Mouse (Mus musculus) intestine, postnatal 0 days (tissue): ENCODE data around the gene Phldb1. TPM values are rescaled to one million over a fixed set of nuclear protein-coding genes. Genes with fewer than 3 reads are reported as not detected.

ENCODE experiments used
- ATAC-seq: fragments of 200-750 bp; cut with Nextera tagmentation; 2 replicates; pipeline ENCODE4 v1.8.0; 2017; ENCODE audit warnings: mild to moderate bottlenecking, moderate TSS enrichment, moderate library complexity
- H3K27ac ChIP-seq: fragments of 300-500 bp; sonication (generic); 2 replicates; pipeline ENCODE4 v1.5.1; 2014; ENCODE audit warnings: mild to moderate bottlenecking, low read depth, low read length, moderate library complexity
- H3K27me3 ChIP-seq: fragments of 300-500 bp; sonication (generic); replicated peaks from 2 replicates; pipeline ENCODE4 v1.6.1; 2014; ENCODE audit warnings: low read length, mixed read lengths; ENCODE audit not compliant: control insufficient read depth, insufficient read depth
- H3K36me3 ChIP-seq: fragments of 300-500 bp; sonication (generic); 2 replicates; pipeline ENCODE4 v1.6.1; 2014; ENCODE audit warnings: mild to moderate bottlenecking, moderate library complexity; ENCODE audit not compliant: control insufficient read depth, insufficient read depth
- H3K4me1 ChIP-seq: fragments of 300-500 bp; sonication (generic); replicated peaks from 2 replicates; pipeline ENCODE4 v1.6.1; 2014; ENCODE audit warnings: antibody characterized with exemption, low read length, mixed read lengths; ENCODE audit not compliant: control insufficient read depth, insufficient read depth
- H3K4me2 ChIP-seq: fragments of 300-500 bp; sonication (generic); replicated peaks from 2 replicates; pipeline ENCODE4 v1.6.1; 2014; ENCODE audit warnings: low read depth, mild to moderate bottlenecking, moderate library complexity
- H3K4me3 ChIP-seq: fragments of 300-500 bp; sonication (generic); 2 replicates; pipeline ENCODE4 v1.5.1; 2014; ENCODE audit warnings: low read depth, low read length
- H3K9ac ChIP-seq: fragments of 300-500 bp; sonication (generic); 2 replicates; pipeline ENCODE4 v1.6.1; 2014; ENCODE audit warnings: mild to moderate bottlenecking, low read depth, low read length
- H3K9me3 ChIP-seq: fragments of 300-500 bp; sonication (generic); 2 replicates; pipeline ENCODE4 v1.6.1; 2016; ENCODE audit warnings: mixed run types; ENCODE audit not compliant: control insufficient read depth
- CTCF ChIP-seq: sonication (generic); IDR thresholded peaks from 2 replicates; pipeline ENCODE4 v1.5.1; 2016; ENCODE audit warnings: low read depth, mild to moderate bottlenecking, control low read depth, antibody characterized with exemption, moderate library complexity
- WGBS: fragments of 180-500 bp; shearing (Covaris S2); extraction: QIAGEN DNeasy Blood & Tissue Kit; methylation state at CpG from one replicate; pipeline ENCODE4 v1.1.7; 2014; 5-methylcytosine and 5-hydroxymethylcytosine counted together
- polyA plus RNA-seq: library from polyadenylated mRNA; unstranded; fragments of >200 nt; fragmentation: Nextera tagmentation; extraction: Ambion mirVana; gene quantifications from 2 replicates; pipeline ENCODE4 v1.2.1, GENCODE M21; 2015

Gene Phldb1
- polyA plus RNA-seq, 1 experiment from 2014 or later: 6.2 TPM

DNA sequence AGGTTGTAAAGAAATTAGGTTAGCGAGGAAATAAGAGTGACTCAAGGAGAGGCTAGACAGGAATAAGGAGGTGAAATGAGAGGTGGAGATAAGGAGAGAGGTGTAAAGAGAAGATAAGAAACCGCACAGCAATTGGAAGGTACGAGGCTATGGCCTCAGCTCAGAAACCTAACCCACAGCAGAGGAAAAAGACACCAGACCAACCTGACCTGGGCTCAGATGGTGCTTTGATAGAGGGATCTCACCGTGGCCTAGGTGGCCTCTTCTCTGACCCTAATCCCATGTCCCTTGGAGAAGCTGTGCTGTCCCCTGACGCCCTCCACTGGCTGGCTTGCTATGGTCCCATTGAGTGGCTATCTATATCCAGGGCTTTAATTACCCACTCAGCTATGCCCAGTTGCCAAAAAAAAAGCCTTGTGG, 2.9 kb downstream of the Phldb1 start:
- H3K9me3 ChIP-seq: no peaks in the 10 kb centered on the region
- no peak for ATAC-seq
- peak; percentile 15; the same call in 1 of the 2 replicates for TF ChIP-seq CTCF
- peaks cover 26% of the 10 kb centered on the region for H3K27me3 ChIP-seq
- H3K4me1 ChIP-seq: 0 out of 2 replicates have a peak, but pooled peaks cover 5% of the 10 kb centered on the region
- H3K4me3 ChIP-seq: no peak overlapping the region
- H3K36me3 ChIP-seq: no peaks in the 10 kb centered on the region
- H3K9ac ChIP-seq: no peak overlapping the region
- no peak overlapping the region for H3K27ac ChIP-seq
- 42% methylated on average over 5 of the region's 5 CpGs for WGBS
- no peak overlapping the region for H3K4me2 ChIP-seq

DNA sequence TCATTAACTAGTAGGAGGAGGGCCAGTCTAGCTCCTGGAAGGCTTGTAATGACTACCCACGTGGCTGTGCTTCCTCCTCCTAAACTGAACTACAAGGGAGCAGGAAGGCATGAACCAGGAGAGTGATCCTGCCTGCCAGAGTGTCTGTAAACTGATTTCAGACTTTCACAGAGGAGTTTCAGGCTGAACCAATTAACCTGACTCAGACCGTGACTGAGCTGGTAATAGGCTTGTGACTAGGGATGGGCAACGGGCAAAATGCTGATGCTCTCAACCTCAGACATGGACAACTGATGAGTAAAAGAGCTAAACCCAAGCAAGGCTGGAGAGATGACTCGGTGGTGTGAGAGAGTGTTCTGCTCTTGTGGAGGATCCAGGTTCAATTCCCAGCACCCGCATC, 7.6 kb downstream of the Phldb1 start:
- H3K27ac ChIP-seq: no peak overlapping the region
- no peak for TF ChIP-seq CTCF
- no peak overlapping the region for H3K9ac ChIP-seq
- H3K9me3 ChIP-seq: no peaks in the 10 kb centered on the region
- H3K4me3 ChIP-seq: no peak overlapping the region
- H3K4me2 ChIP-seq: no peak overlapping the region
- peaks cover 14% of the 10 kb centered on the region; the same call in 1 of the 2 replicates for H3K27me3 ChIP-seq
- H3K36me3 ChIP-seq: peaks cover 5% of the 10 kb centered on the region; the same call in 1 of the 2 replicates
- WGBS: 79% methylated on average over 5 of the region's 5 CpGs
- no peak for ATAC-seq
- H3K4me1 ChIP-seq: no peaks in the 10 kb centered on the region

DNA sequence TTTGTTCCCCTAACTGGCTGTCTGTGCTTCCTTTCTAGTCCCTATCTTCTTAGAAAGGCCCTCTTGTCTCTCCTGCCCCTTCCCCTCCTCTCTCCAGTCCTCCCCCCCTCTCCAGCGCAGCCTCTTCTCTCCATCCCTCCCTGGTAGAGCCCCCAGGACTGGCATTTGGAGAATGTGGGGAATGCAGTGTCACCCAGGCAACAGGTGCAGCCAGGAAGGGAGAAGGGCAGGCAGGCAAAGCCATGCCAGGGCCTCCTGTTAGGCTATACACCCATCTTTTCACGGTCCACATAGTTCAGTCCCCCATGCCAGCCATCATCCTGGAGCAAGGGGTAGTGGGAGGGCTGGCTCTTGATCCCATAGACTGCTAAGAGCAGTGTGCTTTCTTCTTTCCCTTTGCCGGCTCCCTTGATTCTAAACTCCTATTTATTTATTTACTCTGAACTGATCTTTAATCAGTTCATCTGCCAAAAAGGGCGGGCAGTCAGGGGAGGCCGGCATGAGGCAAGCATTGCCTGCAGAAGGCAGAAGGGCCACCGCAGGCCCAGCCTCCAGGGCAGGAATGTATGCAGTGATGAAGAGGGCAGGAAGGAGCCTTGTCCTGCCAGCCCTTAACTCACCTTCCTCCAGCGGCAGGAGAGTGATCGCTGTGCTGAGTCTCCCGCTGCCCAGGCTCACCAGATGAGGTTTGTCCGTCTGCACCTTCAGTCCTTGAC, 8.4 kb downstream of the Phldb1 start:
- no peak for ATAC-seq
- Histone ChIP-seq H3K9me3 (no peaks in the 10 kb centered on the region), H3K36me3 (peaks cover 5% of the 10 kb centered on the region; the same call in 1 of the 2 replicates), H3K27me3 (peaks cover 14% of the 10 kb centered on the region; the same call in 1 of the 2 replicates), H3K4me1 (no peaks in the 10 kb centered on the region), H3K4me3 (no peak overlapping the region), H3K27ac (no peak overlapping the region), H3K9ac (no peak overlapping the region), H3K4me2 (no peak overlapping the region)
- no peak for TF ChIP-seq CTCF
- whole genome bisulfite sequencing: 54% methylated on average over 10 of the region's 10 CpGs

DNA sequence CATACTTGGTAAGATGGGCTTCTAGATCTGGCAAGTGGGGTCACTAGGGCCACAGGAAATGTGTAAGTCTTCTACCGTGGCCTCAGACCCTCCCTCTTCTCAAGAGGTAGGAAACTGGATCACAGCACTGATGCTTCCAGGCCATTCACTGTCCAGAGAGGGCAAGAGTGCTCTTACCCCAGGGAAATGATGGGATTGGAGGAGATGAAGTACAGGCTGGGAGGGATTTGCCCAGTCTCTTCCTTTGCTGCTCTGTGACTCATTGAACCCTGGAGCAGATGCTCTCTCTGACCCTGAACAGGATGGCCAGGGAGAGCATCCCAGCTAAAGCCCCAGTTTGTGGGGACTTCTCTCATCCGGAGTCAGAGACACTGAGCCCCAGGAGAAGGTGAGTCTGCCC, 10.3 kb downstream of the Phldb1 start:
- Histone ChIP-seq H3K27ac (no peak overlapping the region), H3K4me2 (no peak overlapping the region), H3K9ac (no peak overlapping the region)

DNA sequence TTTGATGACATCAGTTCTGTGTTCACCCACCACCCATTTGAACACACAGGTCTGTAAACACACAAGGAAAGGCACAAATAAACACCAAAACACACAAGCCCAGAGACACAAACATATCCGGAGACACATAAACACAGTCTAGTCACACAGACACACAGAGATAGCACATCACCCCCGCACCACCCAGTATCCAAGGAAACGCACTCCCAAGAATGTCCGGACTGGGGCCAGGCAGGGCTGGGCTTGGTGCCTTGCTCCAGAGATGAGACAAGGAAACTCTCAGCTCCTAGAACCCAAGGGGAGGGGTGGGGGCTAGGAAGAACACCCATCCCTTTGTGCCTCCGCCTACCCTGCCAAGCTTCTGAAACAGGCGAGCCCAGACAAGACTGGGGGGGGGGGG, 10.8 kb downstream of the Phldb1 start:
- no peak for TF ChIP-seq CTCF
- H3K36me3 ChIP-seq: peaks cover 5% of the 10 kb centered on the region; the same call in 1 of the 2 replicates
- no peak for ATAC-seq
- no peak overlapping the region for H3K4me2 ChIP-seq
- no peaks in the 10 kb centered on the region for H3K9me3 ChIP-seq
- H3K4me1 ChIP-seq: no peaks in the 10 kb centered on the region
- no peak overlapping the region for H3K4me3 ChIP-seq
- peaks cover 14% of the 10 kb centered on the region; the same call in 1 of the 2 replicates for H3K27me3 ChIP-seq
- 42% methylated on average over 6 of the region's 6 CpGs for WGBS
- H3K9ac ChIP-seq: no peak overlapping the region
- H3K27ac ChIP-seq: no peak overlapping the region

More for the DNA sequence above, 10.3 kb downstream of the Phldb1 start:
- peaks cover 5% of the 10 kb centered on the region; the same call in 1 of the 2 replicates for H3K36me3 ChIP-seq
- no peak overlapping the region for H3K4me3 ChIP-seq
- H3K4me1 ChIP-seq: no peaks in the 10 kb centered on the region
- peaks cover 14% of the 10 kb centered on the region; the same call in 1 of the 2 replicates for H3K27me3 ChIP-seq
- no peak for TF ChIP-seq CTCF
- ATAC-seq: no peak
- 61% methylated on average over 2 of the region's 2 CpGs for WGBS
- H3K9me3 ChIP-seq: no peaks in the 10 kb centered on the region

DNA sequence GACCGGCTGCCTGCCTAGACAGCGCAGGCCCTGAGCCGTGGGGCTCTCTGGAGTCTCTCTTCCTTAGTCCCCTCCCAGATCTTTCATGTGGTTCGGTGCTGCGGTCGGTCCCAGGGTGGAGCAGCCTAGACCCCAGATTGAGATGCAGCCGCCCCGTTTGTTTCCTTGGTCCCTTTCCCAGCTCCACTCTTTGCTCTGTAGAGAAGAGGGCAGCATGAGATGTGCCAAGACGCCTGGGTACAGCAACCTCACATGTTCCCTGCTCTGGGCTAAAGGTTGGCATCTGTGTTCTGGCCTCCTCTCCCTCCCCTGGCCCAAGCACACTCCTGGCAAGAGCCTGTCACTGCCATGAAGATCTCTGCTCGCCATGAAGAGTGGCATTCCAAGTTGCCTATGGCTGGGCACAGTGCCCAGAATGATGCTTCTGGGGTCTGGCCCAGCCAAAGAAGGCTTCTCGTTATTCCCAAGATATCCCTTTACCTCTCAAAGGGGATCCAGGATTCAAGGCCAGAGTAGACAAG, 11.4 kb downstream of the Phldb1 start:
- H3K4me2 ChIP-seq: no peak overlapping the region
- H3K4me1 ChIP-seq: no peaks in the 10 kb centered on the region
- H3K27me3 ChIP-seq: peaks cover 10% of the 10 kb centered on the region; the same call in 1 of the 2 replicates
- TF ChIP-seq CTCF: no peak
- peak overlapping the region; percentile 41; the same call in 1 of the 2 replicates for H3K27ac ChIP-seq
- H3K36me3 ChIP-seq: peaks cover 5% of the 10 kb centered on the region; the same call in 1 of the 2 replicates
- no peak overlapping the region for H3K4me3 ChIP-seq
- ATAC-seq: no peak
- no peaks in the 10 kb centered on the region for H3K9me3 ChIP-seq
- 71% methylated on average over 10 of the region's 11 CpGs for WGBS
- no peak overlapping the region for H3K9ac ChIP-seq
